Mouse (Mus musculus): ENCODE results near the gene Vipr1. TPM values are rescaled to one million over a fixed set of nuclear protein-coding genes. Genes with fewer than 3 reads are reported as not detected.

The Vipr1 gene
- polyA plus RNA-seq, 1 experiment from 2014 or later, result 0.45 TPM

DNA sequence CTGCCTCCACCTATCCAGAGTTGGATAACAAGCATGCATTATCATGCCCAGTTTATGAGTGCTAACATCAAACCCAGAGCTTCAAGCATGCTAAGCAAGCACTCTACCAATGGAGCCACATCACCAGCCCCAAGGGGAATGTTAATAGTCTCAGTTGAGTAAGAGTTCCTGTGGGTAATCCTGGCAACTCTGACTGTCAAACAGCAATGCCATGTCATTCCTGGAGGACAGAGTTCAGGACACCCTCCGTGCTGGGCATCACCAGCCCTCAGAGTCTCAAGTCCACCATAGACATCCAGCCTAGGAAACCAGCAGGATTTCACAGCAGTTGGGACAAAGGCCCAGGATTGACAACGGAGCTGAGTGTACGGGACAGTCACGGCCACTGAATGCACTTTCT, 19.3 kb upstream of the Vipr1 start:
- H3K4me2 ChIP-seq (ENCODE audit: low read depth), result no peak overlapping the region
- no peaks in the 10 kb centered on the region for H3K4me1 ChIP-seq (ENCODE audit: control insufficient read depth, insufficient read depth, low read length)
- H3K9me3 ChIP-seq (ENCODE audit: control insufficient read depth, low read length), result no peaks in the 10 kb centered on the region
- no peak for ATAC-seq (ENCODE audit: insufficient read depth, low FRiP score, low TSS enrichment)
- H3K9ac ChIP-seq (ENCODE audit: low read length), result no peak overlapping the region
- H3K36me3 ChIP-seq (ENCODE audit: control insufficient read depth, insufficient read depth, low read length), result no peaks in the 10 kb centered on the region
- no peak overlapping the region for H3K4me3 ChIP-seq (ENCODE audit: low read depth, low read length)
- DNase-seq (ENCODE audit: low spot score), result no peak
- H3K27ac ChIP-seq (ENCODE audit: low read depth, low read length), result no peak overlapping the region
- 90% methylated on average over 4 of the region's 4 CpGs for WGBS
- H3K27me3 ChIP-seq (ENCODE audit: control insufficient read depth, insufficient read depth, low read length), result no peaks in the 10 kb centered on the region

- Histone ChIP-seq H3K27me3 (ENCODE audit: control insufficient read depth, insufficient read depth, low read length) (no peaks in the 10 kb centered on the region), H3K9ac (ENCODE audit: low read length) (no peak overlapping the region), H3K9me3 (ENCODE audit: control insufficient read depth, low read length) (no peaks in the 10 kb centered on the region), H3K36me3 (ENCODE audit: control insufficient read depth, insufficient read depth, low read length) (no peaks in the 10 kb centered on the region), H3K4me2 (ENCODE audit: low read depth) (no peak overlapping the region), H3K4me1 (ENCODE audit: control insufficient read depth, insufficient read depth, low read length) (no peaks in the 10 kb centered on the region), H3K4me3 (ENCODE audit: low read depth, low read length) (no peak overlapping the region), H3K27ac (ENCODE audit: low read depth, low read length) (no peak overlapping the region)
- ATAC-seq (ENCODE audit: insufficient read depth, low FRiP score, low TSS enrichment) (no peak), DNase-seq (ENCODE audit: low spot score) (no peak)
- WGBS, result 88% methylated on average over 2 of the region's 2 CpGs
These were observed 17.6 kb upstream of the Vipr1 start for GRCm38 (mm10) chr9:121624920-121625319.

DNA sequence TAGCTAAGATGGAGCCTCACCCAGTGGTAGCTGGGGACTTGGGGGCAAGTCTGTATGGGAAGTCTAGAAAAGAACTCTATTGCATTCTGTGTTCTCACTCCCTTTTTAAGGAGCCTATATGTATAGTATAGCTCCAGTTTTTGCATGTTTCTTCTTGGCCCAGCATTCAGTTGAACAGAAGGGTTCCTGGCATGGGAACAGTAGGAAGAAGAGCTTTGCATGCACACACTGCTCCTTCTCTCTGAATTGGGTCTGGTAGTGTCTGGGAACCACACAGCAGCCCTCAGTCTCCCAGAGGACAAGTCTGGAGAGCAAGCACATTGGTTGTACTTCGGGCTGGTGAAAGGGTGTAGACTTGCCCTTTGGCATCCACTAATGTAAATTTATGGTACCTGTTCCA, 11.9 kb upstream of the Vipr1 start:
- ATAC-seq (ENCODE audit: insufficient read depth, low FRiP score, low TSS enrichment), result no peak
- 93% methylated on average over 1 of the region's 1 CpGs for WGBS
- no peaks in the 10 kb centered on the region for H3K27me3 ChIP-seq (ENCODE audit: control insufficient read depth, insufficient read depth, low read length)
- H3K4me2 ChIP-seq (ENCODE audit: low read depth), result no peak overlapping the region
- no peak overlapping the region for H3K4me3 ChIP-seq (ENCODE audit: low read depth, low read length)
- DNase-seq (ENCODE audit: low spot score), result no peak
- no peaks in the 10 kb centered on the region for H3K9me3 ChIP-seq (ENCODE audit: control insufficient read depth, low read length)
- H3K27ac ChIP-seq (ENCODE audit: low read depth, low read length), result no peak overlapping the region
- H3K4me1 ChIP-seq (ENCODE audit: control insufficient read depth, insufficient read depth, low read length), result no peaks in the 10 kb centered on the region
- H3K9ac ChIP-seq (ENCODE audit: low read length), result no peak overlapping the region
- no peaks in the 10 kb centered on the region for H3K36me3 ChIP-seq (ENCODE audit: control insufficient read depth, insufficient read depth, low read length)

GRCm38 (mm10) chr9:121631946-121632345, 10.6 kb upstream of the Vipr1 start:
- Histone ChIP-seq H3K9ac (ENCODE audit: low read length) (no peak overlapping the region), H3K27me3 (ENCODE audit: control insufficient read depth, insufficient read depth, low read length) (no peaks in the 10 kb centered on the region), H3K9me3 (ENCODE audit: control insufficient read depth, low read length) (no peaks in the 10 kb centered on the region), H3K4me3 (ENCODE audit: low read depth, low read length) (no peak overlapping the region), H3K4me2 (ENCODE audit: low read depth) (no peak overlapping the region), H3K4me1 (ENCODE audit: control insufficient read depth, insufficient read depth, low read length) (no peaks in the 10 kb centered on the region), H3K27ac (ENCODE audit: low read depth, low read length) (no peak overlapping the region), H3K36me3 (ENCODE audit: control insufficient read depth, insufficient read depth, low read length) (no peaks in the 10 kb centered on the region)
- no peak for ATAC-seq (ENCODE audit: insufficient read depth, low FRiP score, low TSS enrichment)
- WGBS, result 64% methylated on average over 4 of the region's 4 CpGs
- DNase-seq (ENCODE audit: low spot score), result no peak

- WGBS, result 86% methylated on average over 10 of the region's 10 CpGs
- no peak overlapping the region for H3K27ac ChIP-seq (ENCODE audit: low read depth, low read length)
- no peak for ATAC-seq (ENCODE audit: insufficient read depth, low FRiP score, low TSS enrichment)
These were observed 9.6 kb upstream of the Vipr1 start for GRCm38 (mm10) chr9:121632891-121633290.

GRCm38 (mm10) chr9:121633306-121633705, 9.2 kb upstream of the Vipr1 start:
- no peak for ATAC-seq (ENCODE audit: insufficient read depth, low FRiP score, low TSS enrichment)
- no peak overlapping the region for H3K9ac ChIP-seq (ENCODE audit: low read length)
- no peak for DNase-seq (ENCODE audit: low spot score)
- no peaks in the 10 kb centered on the region for H3K9me3 ChIP-seq (ENCODE audit: control insufficient read depth, low read length)
- no peak overlapping the region for H3K4me3 ChIP-seq (ENCODE audit: low read depth, low read length)
- no peaks in the 10 kb centered on the region for H3K4me1 ChIP-seq (ENCODE audit: control insufficient read depth, insufficient read depth, low read length)
- 83% methylated on average over 6 of the region's 6 CpGs for WGBS
- H3K27me3 ChIP-seq (ENCODE audit: control insufficient read depth, insufficient read depth, low read length), result no peaks in the 10 kb centered on the region
- no peak overlapping the region for H3K27ac ChIP-seq (ENCODE audit: low read depth, low read length)
- no peak overlapping the region for H3K4me2 ChIP-seq (ENCODE audit: low read depth)
- no peaks in the 10 kb centered on the region for H3K36me3 ChIP-seq (ENCODE audit: control insufficient read depth, insufficient read depth, low read length)

More at GRCm38 (mm10) chr9:121632891-121633290, 9.6 kb upstream of the Vipr1 start:
- Histone ChIP-seq H3K4me3 (ENCODE audit: low read depth, low read length) (no peak overlapping the region), H3K4me1 (ENCODE audit: control insufficient read depth, insufficient read depth, low read length) (no peaks in the 10 kb centered on the region), H3K36me3 (ENCODE audit: control insufficient read depth, insufficient read depth, low read length) (no peaks in the 10 kb centered on the region), H3K4me2 (ENCODE audit: low read depth) (no peak overlapping the region), H3K9ac (ENCODE audit: low read length) (no peak overlapping the region), H3K27me3 (ENCODE audit: control insufficient read depth, insufficient read depth, low read length) (no peaks in the 10 kb centered on the region), H3K9me3 (ENCODE audit: control insufficient read depth, low read length) (no peaks in the 10 kb centered on the region)
- no peak for DNase-seq (ENCODE audit: low spot score)

- ATAC-seq (ENCODE audit: insufficient read depth, low FRiP score, low TSS enrichment) (no peak), DNase-seq (ENCODE audit: low spot score) (no peak)
- 54% methylated on average over 7 of the region's 7 CpGs for WGBS
- no peaks in the 10 kb centered on the region for H3K36me3 ChIP-seq (ENCODE audit: control insufficient read depth, insufficient read depth, low read length)
- no peak overlapping the region for H3K27ac ChIP-seq (ENCODE audit: low read depth, low read length)
- no peak overlapping the region for H3K9ac ChIP-seq (ENCODE audit: low read length)
- H3K27me3 ChIP-seq (ENCODE audit: control insufficient read depth, insufficient read depth, low read length), result peaks cover 9% of the 10 kb centered on the region
- no peaks in the 10 kb centered on the region for H3K9me3 ChIP-seq (ENCODE audit: control insufficient read depth, low read length)
- H3K4me2 ChIP-seq (ENCODE audit: low read depth), result no peak overlapping the region
- no peak overlapping the region for H3K4me3 ChIP-seq (ENCODE audit: low read depth, low read length)
- no peaks in the 10 kb centered on the region for H3K4me1 ChIP-seq (ENCODE audit: control insufficient read depth, insufficient read depth, low read length)
These were observed 6.5 kb upstream of the Vipr1 start for GRCm38 (mm10) chr9:121635835-121636576.

DNA sequence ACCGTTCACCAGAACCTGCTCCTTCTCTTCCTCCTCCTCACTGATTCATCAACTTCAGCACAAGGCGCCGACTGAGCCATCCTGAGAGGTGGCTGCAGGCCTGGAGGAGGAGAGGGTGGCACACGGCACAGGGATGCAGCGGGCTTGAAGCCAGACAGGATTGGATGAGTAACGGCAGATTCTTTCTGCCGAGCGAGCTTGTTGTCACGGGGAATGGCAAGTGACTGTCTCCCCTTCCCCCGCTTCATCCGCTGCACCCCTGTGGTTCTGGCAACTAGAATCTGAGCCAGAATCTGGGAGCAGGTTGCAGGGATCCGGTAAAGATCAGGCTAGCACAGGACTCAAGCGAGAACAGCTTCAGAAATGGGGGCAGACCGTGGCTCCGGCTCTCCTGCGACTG, 2.7 kb upstream of the Vipr1 start:
- 43% methylated on average over 16 of the region's 16 CpGs for WGBS
- no peaks in the 10 kb centered on the region for H3K36me3 ChIP-seq (ENCODE audit: control insufficient read depth, insufficient read depth, low read length)
- no peak overlapping the region for H3K4me2 ChIP-seq (ENCODE audit: low read depth)
- DNase-seq (ENCODE audit: low spot score) (no peak), ATAC-seq (ENCODE audit: insufficient read depth, low FRiP score, low TSS enrichment) (no peak)
- no peak overlapping the region for H3K4me3 ChIP-seq (ENCODE audit: low read depth, low read length)
- peaks cover 40% of the 10 kb centered on the region for H3K27me3 ChIP-seq (ENCODE audit: control insufficient read depth, insufficient read depth, low read length)
- H3K27ac ChIP-seq (ENCODE audit: low read depth, low read length), result no peak overlapping the region
- peaks cover 6% of the 10 kb centered on the region for H3K4me1 ChIP-seq (ENCODE audit: control insufficient read depth, insufficient read depth, low read length)
- no peaks in the 10 kb centered on the region for H3K9me3 ChIP-seq (ENCODE audit: control insufficient read depth, low read length)
- H3K9ac ChIP-seq (ENCODE audit: low read length), result no peak overlapping the region

DNA sequence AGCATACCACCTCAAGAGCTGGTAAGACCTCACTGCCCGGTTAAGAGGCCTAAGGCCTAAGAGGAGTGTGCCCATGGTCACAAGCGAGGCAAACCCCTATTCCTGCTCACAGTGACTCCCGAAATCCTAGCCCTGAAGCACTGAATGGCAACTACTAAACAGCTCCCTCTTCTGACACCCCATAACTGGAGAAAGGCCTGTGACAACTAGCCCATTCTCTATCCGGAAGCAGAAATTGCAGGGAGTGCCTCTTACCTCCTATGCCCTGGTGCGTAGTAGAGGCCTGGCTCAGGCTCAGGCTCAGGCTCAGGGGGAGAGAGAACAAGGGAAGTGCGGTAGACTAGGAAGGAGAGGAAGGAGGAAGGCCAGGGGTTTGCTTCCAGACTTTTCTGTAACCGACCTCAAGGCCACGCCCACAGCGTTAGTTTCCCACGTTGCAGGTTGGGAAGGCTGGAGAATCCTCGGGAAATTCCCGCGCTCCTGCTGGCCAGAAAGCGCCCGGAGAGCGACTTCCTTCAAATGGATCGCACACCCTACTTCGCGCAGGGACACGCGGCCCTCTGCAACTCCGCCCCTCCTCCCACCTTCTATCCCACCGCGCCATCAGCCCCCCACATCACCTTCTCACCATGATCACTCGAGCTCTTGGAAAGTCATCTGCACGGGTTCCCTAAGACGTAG, 1.1 kb upstream of the Vipr1 start:
- whole genome bisulfite sequencing, result 11% methylated on average over 27 of the region's 27 CpGs
- peak overlapping the region; percentile 46 for H3K4me3 ChIP-seq (ENCODE audit: low read depth, low read length)
- H3K9me3 ChIP-seq (ENCODE audit: control insufficient read depth, low read length), result no peaks in the 10 kb centered on the region
- no peaks in the 10 kb centered on the region for H3K36me3 ChIP-seq (ENCODE audit: control insufficient read depth, insufficient read depth, low read length)
- peak overlapping the region; percentile 55 for H3K9ac ChIP-seq (ENCODE audit: low read length)
- peaks cover 40% of the 10 kb centered on the region for H3K27me3 ChIP-seq (ENCODE audit: control insufficient read depth, insufficient read depth, low read length)
- peaks cover 6% of the 10 kb centered on the region for H3K4me1 ChIP-seq (ENCODE audit: control insufficient read depth, insufficient read depth, low read length)
- ATAC-seq (ENCODE audit: insufficient read depth, low FRiP score, low TSS enrichment) (peak; percentile 16; the same call in 1 of the 2 replicates), DNase-seq (ENCODE audit: low spot score) (no peak)
- no peak overlapping the region for H3K27ac ChIP-seq (ENCODE audit: low read depth, low read length)
- H3K4me2 ChIP-seq (ENCODE audit: low read depth), result peak overlapping the region; percentile 84

All from neural tube, embryonic 11.5 days (tissue).